ENCODE assay signal across 12 mouse cellular contexts in genomic region chr4:151555505-151555904, GRCm38 (mm10).
"Had no signal": no experiment of that assay in that cellular context is flagged by ENCODE, and none has a peak within 500 bp of the region (broad histone marks: within the 10 kb centered on the region; RNA-seq: fewer than 3 reads in every experiment).

No protein-coding gene starts in this region.

- H3K27me3 ChIP-seq: liver, embryonic 13.5 days had no signal

- H3K9me3 ChIP-seq: kidney, embryonic 15.5 days; liver, embryonic 13.5 days had no signal

- H3K36me3 ChIP-seq: kidney, embryonic 15.5 days; liver, embryonic 13.5 days had no signal

- DNase-seq: kidney, adult 11 months; kidney, adult 8-10 months; kidney, postnatal 10 days; kidney, postnatal 36 days; layer of hippocampus, postnatal 36 days; liver, embryonic 13.5 days; midbrain, embryonic 14.5 days; thymus, adult 18-20 months; thymus, postnatal 36 days had no signal

- H3K4me1 ChIP-seq: liver, embryonic 13.5 days had no signal

- H3K9ac ChIP-seq: kidney, embryonic 15.5 days; liver, embryonic 13.5 days had no signal

- H3K4me3 ChIP-seq: kidney, embryonic 15.5 days; left cerebral cortex, adult 2 months; liver, embryonic 13.5 days had no signal

- H3K27ac ChIP-seq: kidney, embryonic 15.5 days; left cerebral cortex, adult 2 months; liver, embryonic 13.5 days had no signal

- H3K4me2 ChIP-seq: kidney, embryonic 15.5 days; liver, embryonic 13.5 days; midbrain, embryonic 11.5 days had no signal
